Mouse (Mus musculus) large intestine, adult 2 months (tissue): ENCODE results near the gene 4931414P19Rik. TPM values are rescaled to one million over a fixed set of nuclear protein-coding genes. Genes with fewer than 3 reads are reported as not detected.

Source experiments
- DNase-seq: peaks from one replicate; pipeline ENCODE4 v3.0.0-alpha.2; 2012; ENCODE audit warnings: low read depth, low spot score
- WGBS: fragments of 180-500 bp; shearing (Covaris S2); methylation state at CpG from one replicate; pipeline ENCODE4 v1.1.7; 2018; 5-methylcytosine and 5-hydroxymethylcytosine counted together
- polyA plus RNA-seq: library from polyadenylated mRNA; depleted of rRNA; stranded (reverse); fragments of >200 nt; gene quantifications from 2 replicates; pipeline ENCODE4 v1.2.3, GENCODE M21; 2012; rRNA removed

4931414P19Rik gene
- 5.5 and 6.9 TPM in 2 replicates for polyA plus RNA-seq

DNA sequence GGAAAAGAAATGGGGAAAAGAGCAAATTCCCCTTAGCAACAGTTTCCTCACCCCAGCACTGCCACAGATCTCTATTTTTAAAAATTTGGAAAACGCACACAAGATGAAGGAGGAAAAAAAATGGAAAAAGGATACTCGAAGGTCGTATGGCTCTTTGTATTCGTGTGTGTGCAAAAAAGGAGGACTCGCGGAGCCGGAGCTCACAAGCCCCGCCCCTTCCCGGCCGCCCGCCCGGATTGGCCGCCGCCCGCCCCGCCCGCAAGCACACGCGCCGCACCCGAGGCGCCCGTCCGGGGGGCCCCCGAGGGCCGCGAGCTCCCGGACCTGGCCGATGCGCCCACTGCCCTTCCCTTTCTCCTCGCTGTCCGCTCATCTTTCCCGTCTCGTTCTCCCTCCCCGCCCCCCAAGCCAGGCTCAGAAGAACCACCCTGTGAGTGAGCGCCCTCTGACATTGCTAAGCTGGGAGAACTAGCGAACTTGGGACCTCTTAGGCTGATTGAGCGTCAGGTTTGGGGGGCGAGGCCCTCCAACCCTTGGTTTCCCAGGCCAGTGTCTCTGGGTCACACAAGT lies at the start of gene 4931414P19Rik:
4931414P19Rik (minus strand) TSS at position 242 of the 570 bp plus-strand sequence.
- 1% methylated on average over 39 of the region's 39 CpGs for WGBS
- DNase-seq, result no peak

- no peak for DNase-seq
- 3% methylated on average over 12 of the region's 12 CpGs for WGBS
Measured at GRCm38 (mm10) chr14:54653496-54653895, 47.7 kb upstream of the 4931414P19Rik start.

GRCm38 (mm10) chr14:54652787-54653186 lies 47.0 kb upstream of the 4931414P19Rik start:
- DNase-seq, result no peak
- 0% methylated on average over 7 of the region's 7 CpGs for WGBS

DNA sequence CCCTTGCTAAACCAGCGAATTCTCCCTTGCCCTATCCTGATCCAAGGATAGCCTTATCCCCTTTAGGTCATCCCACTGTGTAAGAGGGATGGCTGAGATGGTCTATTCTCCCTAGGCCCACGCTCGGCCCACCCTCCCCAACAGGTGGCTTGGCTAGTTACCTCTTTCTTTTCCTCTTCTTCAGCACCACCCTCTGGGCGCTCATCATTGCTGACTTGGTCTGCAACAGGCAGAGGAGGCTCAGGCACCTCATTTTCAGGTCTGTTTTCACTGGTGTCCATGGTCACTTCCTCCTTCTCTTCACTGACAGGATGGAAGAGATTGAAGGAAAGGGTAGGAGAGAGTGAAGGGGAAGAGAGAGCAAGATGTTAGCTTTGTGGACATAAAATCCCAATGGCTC lies 45.8 kb upstream of the 4931414P19Rik start:
- DNase-seq, result no peak
- 78% methylated on average over 4 of the region's 4 CpGs for WGBS

GRCm38 (mm10) chr14:54650621-54651454 lies 45.0 kb upstream of the 4931414P19Rik start:
- DNase-seq, result peak; percentile 77
- 39% methylated on average over 23 of the region's 23 CpGs for WGBS

GRCm38 (mm10) chr14:54647900-54648299 lies 42.1 kb upstream of the 4931414P19Rik start:
- 75% methylated on average over 4 of the region's 4 CpGs for WGBS
- DNase-seq, result no peak

GRCm38 (mm10) chr14:54646898-54647636 lies 41.3 kb upstream of the 4931414P19Rik start:
- 88% methylated on average over 8 of the region's 8 CpGs for WGBS
- DNase-seq, result no peak

GRCm38 (mm10) chr14:54646455-54646854 lies 40.7 kb upstream of the 4931414P19Rik start:
- 92% methylated on average over 17 of the region's 17 CpGs for WGBS
- DNase-seq, result no peak

DNA sequence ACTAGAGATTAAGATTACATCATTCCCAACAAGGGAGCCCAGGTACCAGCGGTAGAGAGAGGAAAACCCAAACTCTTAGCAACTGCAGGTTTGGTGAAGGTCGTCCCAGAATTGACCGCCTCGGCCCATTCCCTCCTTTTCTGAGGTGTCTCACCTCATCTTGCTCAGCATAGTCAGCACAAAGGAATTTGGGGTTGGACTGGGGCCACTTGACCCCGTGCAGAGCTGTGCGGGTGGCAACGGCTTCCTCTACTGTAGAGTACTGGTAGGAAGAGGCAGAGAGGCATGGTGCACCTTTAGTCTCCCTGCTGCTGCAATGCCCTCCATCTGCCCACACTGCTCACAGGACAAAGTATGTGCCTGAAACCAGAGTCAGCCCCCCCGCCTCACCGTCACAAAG lies 38.5 kb upstream of the 4931414P19Rik start:
- 85% methylated on average over 9 of the region's 9 CpGs for WGBS
- DNase-seq, result no peak

DNA sequence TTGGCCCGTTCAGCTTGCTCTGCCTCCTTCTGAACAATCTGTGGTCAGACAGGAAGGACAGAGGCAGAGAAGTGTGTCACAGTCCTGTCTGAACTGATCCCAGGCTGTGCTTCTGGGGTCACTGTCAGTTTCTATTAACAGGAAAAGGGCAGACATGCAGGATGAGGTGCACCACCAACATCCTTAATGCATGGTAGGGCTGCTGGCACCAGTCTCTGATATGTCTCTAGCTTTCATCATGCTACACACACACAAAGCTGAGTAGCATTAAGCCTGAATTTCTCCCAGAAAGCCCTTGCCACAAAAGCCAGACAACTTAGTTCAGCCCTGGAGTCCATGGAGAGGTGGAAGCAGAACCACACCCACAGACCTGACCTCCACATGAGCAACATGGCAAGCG lies 37.2 kb upstream of the 4931414P19Rik start:
- no peak for DNase-seq
- 84% methylated on average over 2 of the region's 2 CpGs for WGBS

- no peak for DNase-seq
- WGBS, result 85% methylated on average over 25 of the region's 25 CpGs
Measured at GRCm38 (mm10) chr14:54642224-54642944, 36.6 kb upstream of the 4931414P19Rik start.

DNA sequence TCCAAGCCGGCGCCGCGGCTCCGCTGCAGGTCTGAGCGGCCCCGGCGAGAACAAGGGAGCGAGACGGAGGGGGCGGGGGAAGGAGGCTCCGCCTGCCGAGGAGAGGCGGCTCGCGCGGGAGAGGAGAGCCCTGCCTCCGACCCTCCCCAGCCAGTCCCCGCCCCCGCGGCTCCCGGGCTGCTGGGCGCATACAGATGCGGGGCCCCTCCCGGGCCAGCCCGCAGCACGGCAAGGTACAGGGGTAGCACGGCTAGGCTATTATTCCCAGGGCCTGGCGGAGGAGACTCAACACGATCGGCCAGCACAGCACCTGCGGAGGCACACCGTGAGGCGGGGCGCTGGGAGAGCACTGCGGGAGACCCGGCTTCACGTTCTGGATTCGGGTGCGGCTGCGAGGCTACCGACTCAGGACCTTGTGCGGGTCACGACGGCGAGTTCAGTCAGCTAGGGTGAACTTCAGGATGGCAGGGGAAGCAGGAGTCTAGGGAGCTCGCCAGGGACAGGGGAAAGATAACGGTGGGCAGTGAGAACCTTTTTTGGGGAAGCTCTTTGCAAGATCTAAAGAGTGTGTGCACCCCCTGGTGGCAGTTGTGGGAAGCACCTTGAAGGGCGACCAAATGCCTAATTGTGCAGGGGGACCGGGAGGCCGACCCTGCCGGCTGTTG lies 35.6 kb upstream of the 4931414P19Rik start, which contains the start of gene Cdh24:
Cdh24 (minus strand) TSS at position 60 of the 665 bp plus-strand sequence.
- peak; percentile 54 for DNase-seq
- WGBS, result under 1% methylated on average over 47 of the region's 52 CpGs

DNA sequence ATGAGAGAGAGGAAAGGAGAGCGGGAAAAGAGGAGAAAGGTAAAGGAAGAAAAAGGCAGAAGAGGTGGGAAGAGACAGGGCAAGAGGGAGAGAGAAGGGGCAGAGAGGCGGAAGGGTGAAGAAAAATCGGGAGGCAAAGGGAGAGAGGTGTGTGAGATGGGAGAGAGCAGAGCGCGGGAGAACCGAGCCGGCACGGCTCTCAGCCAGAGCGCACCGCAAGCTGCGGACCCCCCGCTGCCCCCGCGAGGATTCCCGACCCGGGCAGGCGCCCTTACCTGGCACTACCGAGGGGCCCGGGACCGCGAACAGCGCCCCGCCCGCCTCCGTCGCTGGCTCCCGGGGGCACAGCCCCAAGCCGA lies 35.1 kb upstream of the 4931414P19Rik start, which contains the start of gene Gm17606:
Gm17606 (plus strand) TSS at position 7 of the 359 bp plus-strand sequence.
- WGBS, result 1% methylated on average over 21 of the region's 28 CpGs

GRCm38 (mm10) chr14:54640121-54640520 lies 34.3 kb upstream of the 4931414P19Rik start:
- no peak for DNase-seq
- 56% methylated on average over 4 of the region's 4 CpGs for WGBS

More for the DNA sequence above, 35.1 kb upstream of the 4931414P19Rik start, which contains the start of gene Gm17606:
- no peak for DNase-seq

GRCm38 (mm10) chr14:54638210-54638609 lies 32.4 kb upstream of the 4931414P19Rik start:
- WGBS, result 75% methylated on average over 5 of the region's 5 CpGs

GRCm38 (mm10) chr14:54636954-54637353 lies 31.2 kb upstream of the 4931414P19Rik start:
- WGBS, result 46% methylated on average over 8 of the region's 8 CpGs
- DNase-seq, result no peak

More at GRCm38 (mm10) chr14:54638210-54638609, 32.4 kb upstream of the 4931414P19Rik start:
- DNase-seq, result no peak

DNA sequence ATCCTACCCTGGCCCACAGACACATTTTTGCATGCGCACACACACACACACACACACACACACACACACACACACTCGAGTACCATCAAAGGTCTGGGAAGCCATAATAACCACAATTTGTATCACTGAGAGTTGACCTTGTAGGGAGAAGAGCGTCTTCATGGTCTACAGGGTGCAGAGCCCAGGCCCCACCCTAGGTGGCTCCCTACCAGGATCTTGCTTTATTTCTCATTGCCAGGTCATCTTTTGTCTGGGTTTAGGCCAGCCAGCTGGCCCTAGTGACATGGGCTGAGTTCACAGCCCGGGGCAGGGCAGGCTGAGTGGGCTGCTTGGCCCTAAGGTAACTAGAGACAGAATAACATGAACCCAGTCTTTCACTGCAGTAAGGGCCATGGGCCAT lies 28.4 kb upstream of the 4931414P19Rik start:
- no peak for DNase-seq
- WGBS, result 71% methylated on average over 4 of the region's 4 CpGs

- WGBS, result 97% methylated on average over 37 of the region's 37 CpGs
- no peak for DNase-seq
Measured at GRCm38 (mm10) chr14:54632252-54632651, 26.5 kb upstream of the 4931414P19Rik start.

- no peak for DNase-seq
- WGBS, result 85% methylated on average over 4 of the region's 4 CpGs
Measured at GRCm38 (mm10) chr14:54631240-54631599, 25.4 kb upstream of the 4931414P19Rik start.
